Mouse (Mus musculus): Measurements from ENCODE around the gene Id3. TPM values are rescaled to one million over a fixed set of nuclear protein-coding genes. Genes with fewer than 3 reads are reported as not detected.

The Id3 gene
- polyA plus RNA-seq, 1 experiment from 2014 or later = 41.3 TPM

GRCm38 (mm10) chr4:136149734-136150133, 6.4 kb downstream of the Id3 start:
- Histone ChIP-seq H3K4me3 (replicated peaks) (no peak overlapping the region), H3K27me3 (peaks cover 72% of the 10 kb centered on the region), H3K36me3 (replicated peaks) (no peaks in the 10 kb centered on the region), H3K27ac (replicated peaks) (no peak overlapping the region), H3K4me1 (replicated peaks) (peaks cover 36% of the 10 kb centered on the region), H3K4me2 (no peak overlapping the region), H3K9ac (no peak overlapping the region), H3K9me3 (replicated peaks) (no peaks in the 10 kb centered on the region)
- no peak for ATAC-seq (ENCODE audit: insufficient read depth)
- 31% methylated on average over 3 of the region's 3 CpGs for WGBS (ENCODE audit: insufficient replicate concordance)

DNA sequence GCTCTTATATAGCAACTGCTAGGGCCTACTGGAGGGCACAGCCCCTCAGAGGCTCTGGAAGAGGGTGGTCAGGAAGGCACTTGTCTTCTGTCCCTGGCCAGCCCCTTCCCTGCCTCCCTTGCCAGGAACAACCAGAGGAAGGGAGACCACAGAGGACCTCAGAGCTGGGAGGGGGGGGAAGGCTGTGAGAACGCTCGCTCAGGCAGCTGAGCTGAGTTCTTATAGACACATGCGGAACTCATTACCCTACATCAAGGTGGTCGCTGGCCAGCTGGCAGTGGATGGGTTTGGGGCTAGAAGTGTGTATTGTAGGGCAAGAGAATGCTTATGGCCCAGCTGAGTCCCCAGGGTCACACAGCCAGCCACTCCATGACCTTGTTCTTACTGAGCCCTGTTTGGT, 7.3 kb downstream of the Id3 start:
- Histone ChIP-seq H3K36me3 (replicated peaks) (no peaks in the 10 kb centered on the region), H3K9me3 (replicated peaks) (no peaks in the 10 kb centered on the region), H3K9ac (no peak overlapping the region), H3K4me1 (replicated peaks) (peaks cover 31% of the 10 kb centered on the region), H3K4me2 (no peak overlapping the region), H3K27ac (replicated peaks) (no peak overlapping the region), H3K27me3 (peaks cover 65% of the 10 kb centered on the region), H3K4me3 (replicated peaks) (no peak overlapping the region)
- no peak for ATAC-seq (ENCODE audit: insufficient read depth)
- 53% methylated on average over 4 of the region's 4 CpGs for WGBS (ENCODE audit: insufficient replicate concordance)

DNA sequence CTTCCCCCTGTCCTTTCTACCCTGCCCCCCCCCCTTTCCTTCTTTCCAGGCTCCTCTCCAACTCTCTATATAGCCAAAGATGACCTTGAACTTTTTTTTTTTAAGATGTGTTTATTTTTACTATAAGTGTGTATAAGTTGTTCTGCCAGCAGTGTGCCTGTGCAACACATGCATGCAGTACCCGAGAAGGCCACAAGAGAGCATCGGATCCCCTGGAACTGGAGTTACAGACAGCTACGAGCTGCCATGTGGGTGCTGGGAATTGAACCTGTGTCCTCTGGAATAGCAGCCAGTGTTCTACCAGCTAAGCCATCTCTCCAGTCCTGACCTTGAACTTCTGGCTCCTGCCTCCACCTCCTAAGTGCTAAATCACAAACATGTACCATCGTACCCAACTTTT, 9.5 kb downstream of the Id3 start:
- ATAC-seq (ENCODE audit: insufficient read depth) = no peak
- Histone ChIP-seq H3K9me3 (replicated peaks) (no peaks in the 10 kb centered on the region), H3K27me3 (peaks cover 48% of the 10 kb centered on the region)

GRCm38 (mm10) chr4:136154462-136154861, 11.2 kb downstream of the Id3 start:
- peaks cover 35% of the 10 kb centered on the region for H3K27me3 ChIP-seq
- no peak for ATAC-seq (ENCODE audit: insufficient read depth)
- WGBS (ENCODE audit: insufficient replicate concordance) = 65% methylated on average over 9 of the region's 9 CpGs
- H3K4me1 ChIP-seq (replicated peaks) = no peaks in the 10 kb centered on the region
- no peaks in the 10 kb centered on the region for H3K9me3 ChIP-seq (replicated peaks)
- no peak overlapping the region for H3K27ac ChIP-seq (replicated peaks)
- no peak overlapping the region for H3K9ac ChIP-seq
- no peaks in the 10 kb centered on the region for H3K36me3 ChIP-seq (replicated peaks)
- no peak overlapping the region for H3K4me3 ChIP-seq (replicated peaks)
- H3K4me2 ChIP-seq = no peak overlapping the region

More for the DNA sequence above, 9.5 kb downstream of the Id3 start:
- no peak overlapping the region for H3K4me2 ChIP-seq
- H3K36me3 ChIP-seq (replicated peaks) = no peaks in the 10 kb centered on the region
- H3K9ac ChIP-seq = no peak overlapping the region
- H3K27ac ChIP-seq (replicated peaks) = no peak overlapping the region
- peaks cover 12% of the 10 kb centered on the region for H3K4me1 ChIP-seq (replicated peaks)
- WGBS (ENCODE audit: insufficient replicate concordance) = 75% methylated on average over 4 of the region's 4 CpGs
- no peak overlapping the region for H3K4me3 ChIP-seq (replicated peaks)

DNA sequence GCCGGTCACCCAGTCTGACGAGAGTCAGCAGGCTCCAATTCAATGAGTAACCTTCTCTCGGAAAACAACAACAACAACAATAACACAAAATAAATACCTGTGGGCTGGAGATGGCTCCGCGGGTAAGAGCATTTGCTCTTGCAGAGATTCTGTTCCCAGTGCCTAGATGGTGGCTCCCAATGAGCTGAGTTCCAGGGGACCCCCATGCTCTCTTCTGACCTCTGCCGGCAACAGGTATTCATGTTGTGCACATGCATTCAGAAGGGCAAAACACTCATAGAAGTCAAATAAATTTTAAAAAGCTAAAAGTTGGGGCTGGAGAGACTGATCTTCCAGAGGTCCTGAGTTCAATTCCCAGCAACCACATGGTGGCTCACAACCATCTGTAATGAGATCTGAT, 15.2 kb downstream of the Id3 start:
- Histone ChIP-seq H3K9ac (no peak overlapping the region), H3K4me3 (replicated peaks) (no peak overlapping the region), H3K9me3 (replicated peaks) (no peaks in the 10 kb centered on the region), H3K27me3 (peaks cover 14% of the 10 kb centered on the region), H3K27ac (replicated peaks) (no peak overlapping the region), H3K4me2 (no peak overlapping the region), H3K36me3 (replicated peaks) (no peaks in the 10 kb centered on the region), H3K4me1 (replicated peaks) (peaks cover 17% of the 10 kb centered on the region)
- WGBS (ENCODE audit: insufficient replicate concordance) = 66% methylated on average over 6 of the region's 6 CpGs
- no peak for ATAC-seq (ENCODE audit: insufficient read depth)

GRCm38 (mm10) chr4:136159802-136160397, 16.6 kb downstream of the Id3 start:
- H3K4me2 ChIP-seq = peak overlapping the region; percentile 30

GRCm38 (mm10) chr4:136163448-136163847, 20.2 kb downstream of the Id3 start:
- Histone ChIP-seq H3K27me3 (peaks cover 10% of the 10 kb centered on the region; the same call in 1 of the 2 replicates), H3K27ac (replicated peaks) (no peak overlapping the region; the same call in 1 of the 2 replicates), H3K4me3 (replicated peaks) (no peak overlapping the region), H3K36me3 (replicated peaks) (no peaks in the 10 kb centered on the region), H3K9me3 (replicated peaks) (no peaks in the 10 kb centered on the region), H3K4me1 (replicated peaks) (peaks cover 22% of the 10 kb centered on the region), H3K4me2 (no peak overlapping the region), H3K9ac (no peak overlapping the region)
- ATAC-seq (ENCODE audit: insufficient read depth) = peak; percentile 73
- WGBS (ENCODE audit: insufficient replicate concordance) = 1% methylated on average over 11 of the region's 11 CpGs

More at GRCm38 (mm10) chr4:136159802-136160397, 16.6 kb downstream of the Id3 start:
- Histone ChIP-seq H3K4me3 (replicated peaks) (no peak overlapping the region), H3K27ac (replicated peaks) (no peak overlapping the region), H3K36me3 (replicated peaks) (no peaks in the 10 kb centered on the region), H3K4me1 (replicated peaks) (peaks cover 22% of the 10 kb centered on the region), H3K27me3 (peaks cover 8% of the 10 kb centered on the region; the same call in 1 of the 2 replicates), H3K9me3 (replicated peaks) (no peaks in the 10 kb centered on the region), H3K9ac (no peak overlapping the region)
- 22% methylated on average over 5 of the region's 5 CpGs for WGBS (ENCODE audit: insufficient replicate concordance)
- ATAC-seq (ENCODE audit: insufficient read depth) = no peak

DNA sequence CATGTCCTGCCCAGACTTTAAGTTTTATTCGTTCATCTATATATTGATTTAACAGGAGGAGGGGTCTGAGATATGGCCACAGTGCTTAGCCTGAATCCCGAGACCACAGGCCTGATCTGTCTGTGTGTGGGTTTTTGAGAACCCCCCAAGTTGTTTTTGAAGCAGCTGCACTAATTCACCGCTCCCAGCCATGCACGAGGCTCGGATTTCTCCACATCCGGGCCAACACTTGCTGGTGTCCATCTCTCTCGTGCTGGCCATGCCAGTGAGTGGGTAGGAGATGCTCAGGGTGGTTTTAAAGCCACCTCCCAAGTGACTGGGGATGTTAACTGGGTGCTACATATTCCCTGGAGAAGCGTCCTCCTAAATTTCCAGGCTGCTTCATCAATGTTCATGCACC, 21.7 kb downstream of the Id3 start:
- Histone ChIP-seq H3K27me3 (peaks cover 7% of the 10 kb centered on the region; the same call in 1 of the 2 replicates), H3K4me2 (no peak overlapping the region), H3K36me3 (replicated peaks) (no peaks in the 10 kb centered on the region), H3K27ac (replicated peaks) (no peak overlapping the region), H3K4me1 (replicated peaks) (peaks cover 18% of the 10 kb centered on the region), H3K4me3 (replicated peaks) (no peak overlapping the region), H3K9me3 (replicated peaks) (no peaks in the 10 kb centered on the region), H3K9ac (no peak overlapping the region)
- WGBS (ENCODE audit: insufficient replicate concordance) = 71% methylated on average over 8 of the region's 8 CpGs
- no peak for ATAC-seq (ENCODE audit: insufficient read depth)

- WGBS (ENCODE audit: insufficient replicate concordance) = 68% methylated on average over 3 of the region's 3 CpGs
Observed at GRCm38 (mm10) chr4:136167701-136168100, 24.4 kb downstream of the Id3 start.

DNA sequence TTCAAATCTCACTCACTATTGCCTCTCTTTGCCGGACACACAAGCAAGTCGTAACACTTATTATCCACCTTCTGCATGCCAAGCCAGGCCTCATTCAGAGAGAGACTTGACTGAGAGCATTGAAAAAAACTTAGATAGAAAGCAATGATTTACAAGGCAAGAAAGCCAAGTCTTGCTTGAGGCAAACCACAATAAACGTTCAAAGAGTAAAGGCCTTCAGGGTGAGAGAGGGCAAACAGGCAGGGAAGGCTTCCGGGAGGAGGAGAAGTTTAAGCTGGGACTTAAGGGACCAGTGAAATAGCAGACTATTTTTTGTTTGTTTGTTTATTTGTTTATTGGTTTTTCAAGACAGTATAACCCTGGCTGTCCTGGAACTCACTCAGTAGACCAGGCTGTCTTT, 27.1 kb downstream of the Id3 start:
- no peak overlapping the region for H3K9ac ChIP-seq
- WGBS (ENCODE audit: insufficient replicate concordance) = 74% methylated on average over 4 of the region's 4 CpGs

More at GRCm38 (mm10) chr4:136167701-136168100, 24.4 kb downstream of the Id3 start:
- Histone ChIP-seq H3K4me2 (no peak overlapping the region), H3K4me3 (replicated peaks) (no peak overlapping the region), H3K27me3 (peaks cover 7% of the 10 kb centered on the region; the same call in 1 of the 2 replicates), H3K9me3 (replicated peaks) (no peaks in the 10 kb centered on the region), H3K9ac (no peak overlapping the region), H3K36me3 (replicated peaks) (no peaks in the 10 kb centered on the region), H3K27ac (replicated peaks) (no peak overlapping the region), H3K4me1 (replicated peaks) (peaks cover 24% of the 10 kb centered on the region)
- ATAC-seq (ENCODE audit: insufficient read depth) = no peak

GRCm38 (mm10) chr4:136171455-136171854, 28.2 kb downstream of the Id3 start:
- peak overlapping the region; percentile 93 for H3K4me3 ChIP-seq (replicated peaks)
- H3K36me3 ChIP-seq (replicated peaks) = peaks cover 25% of the 10 kb centered on the region
- WGBS (ENCODE audit: insufficient replicate concordance) = 41% methylated on average over 12 of the region's 12 CpGs
- H3K9ac ChIP-seq = peak overlapping the region; percentile 98
- H3K27me3 ChIP-seq = peaks cover 7% of the 10 kb centered on the region; the same call in 1 of the 2 replicates
- ATAC-seq (ENCODE audit: insufficient read depth) = no peak
- H3K9me3 ChIP-seq (replicated peaks) = no peaks in the 10 kb centered on the region
- peaks cover 49% of the 10 kb centered on the region for H3K4me1 ChIP-seq (replicated peaks)
- H3K27ac ChIP-seq (replicated peaks) = peak overlapping the region; percentile 99
- H3K4me2 ChIP-seq = peak overlapping the region; percentile 85

More for the DNA sequence above, 27.1 kb downstream of the Id3 start:
- Histone ChIP-seq H3K4me3 (replicated peaks) (no peak overlapping the region), H3K27ac (replicated peaks) (0 out of 2 replicates have a peak overlapping the region, but pooled peaks have one; percentile 21), H3K4me2 (no peak overlapping the region), H3K4me1 (replicated peaks) (peaks cover 38% of the 10 kb centered on the region), H3K27me3 (peaks cover 7% of the 10 kb centered on the region; the same call in 1 of the 2 replicates), H3K36me3 (replicated peaks) (peaks cover 14% of the 10 kb centered on the region), H3K9me3 (replicated peaks) (no peaks in the 10 kb centered on the region)
- no peak for ATAC-seq (ENCODE audit: insufficient read depth)

Data from liver, embryonic 15.5 days (tissue).